Mouse (Mus musculus) liver, embryonic 11.5 days (tissue): ENCODE measurements around the gene Hmgcr. TPM values are rescaled to one million over a fixed set of nuclear protein-coding genes. Genes with fewer than 3 reads are reported as not detected.

Experiments used
- ATAC-seq: fragments of 200-750 bp; cut with Nextera tagmentation; replicated peaks from 2 replicates; pipeline ENCODE4 v1.8.0; 2017; ENCODE audit warnings: moderate number of reproducible peaks, mild to moderate bottlenecking, moderate TSS enrichment, moderate library complexity; ENCODE audit not compliant: low FRiP score
- DNase-seq: peaks from one replicate; pipeline ENCODE4 v3.0.0-alpha.2; 2017; ENCODE audit warnings: low spot score
- H3K27ac ChIP-seq: fragments of 300-500 bp; sonication (generic); 2 replicates; pipeline ENCODE4 v1.5.1; 2014; ENCODE audit warnings: mild to moderate bottlenecking, low read depth, low read length, control low read depth
- H3K27me3 ChIP-seq: fragments of 300-500 bp; sonication (generic); replicated peaks from 2 replicates; pipeline ENCODE4 v1.6.1; 2014; ENCODE audit warnings: low read length, mixed read lengths; ENCODE audit not compliant: control insufficient read depth, insufficient read depth
- H3K36me3 ChIP-seq: fragments of 300-500 bp; sonication (generic); 2 replicates; pipeline ENCODE4 v1.6.1; 2014; ENCODE audit warnings: mild to moderate bottlenecking, low read length, moderate library complexity, mixed read lengths; ENCODE audit not compliant: control insufficient read depth, insufficient read depth
- H3K4me1 ChIP-seq: fragments of 300-500 bp; sonication (generic); replicated peaks from 2 replicates; pipeline ENCODE4 v1.6.1; 2014; ENCODE audit warnings: low read length, mixed read lengths; ENCODE audit not compliant: control insufficient read depth, insufficient read depth
- H3K4me2 ChIP-seq: fragments of 300-500 bp; sonication (generic); 2 replicates; pipeline ENCODE4 v1.6.1; 2014; ENCODE audit warnings: mild to moderate bottlenecking, control low read depth, moderate library complexity
- H3K4me3 ChIP-seq: fragments of 300-500 bp; sonication (generic); 2 replicates; pipeline ENCODE4 v1.5.1; 2014; ENCODE audit warnings: low read depth, low read length, control low read depth
- H3K9ac ChIP-seq: fragments of 300-500 bp; sonication (generic); 2 replicates; pipeline ENCODE4 v1.6.1; 2014; ENCODE audit warnings: low read depth, low read length, control low read depth
- H3K9me3 ChIP-seq: fragments of 300-500 bp; sonication (generic); 2 replicates; pipeline ENCODE4 v1.6.1; 2016; ENCODE audit warnings: low read length, inconsistent platforms, mixed read lengths; ENCODE audit not compliant: control insufficient read depth
- WGBS: fragments of 180-500 bp; shearing (Covaris S2); extraction: QIAGEN DNeasy Blood & Tissue Kit; methylation state at CpG from one replicate; pipeline ENCODE4 v1.1.7; 2014; 5-methylcytosine and 5-hydroxymethylcytosine counted together
- polyA plus RNA-seq: library from polyadenylated mRNA; unstranded; fragments of >200 nt; fragmentation: Nextera tagmentation; extraction: Ambion mirVana; gene quantifications from 2 replicates; pipeline ENCODE4 v1.2.1, GENCODE M21; 2014

The Hmgcr gene
- polyA plus RNA-seq, result 94.7 and 112 TPM in 2 replicates

GRCm38 (mm10) chr13:96670406-96671077 lies at the start of gene Hmgcr:
Gene Hmgcr, minus strand, starts transcription at chr13:96670936.
- peak within 1 kb of the TSS; percentile 98 for H3K9ac ChIP-seq
- peaks cover 21% of the 10 kb centered on the region for H3K4me1 ChIP-seq
- under 1% methylated on average over 70 of the region's 70 CpGs for WGBS
- H3K27me3 ChIP-seq, result no peaks in the 10 kb centered on the region
- peak within 1 kb of the TSS; percentile 99 for H3K4me3 ChIP-seq
- DNase-seq (peak; percentile 91), ATAC-seq (peak; percentile 100)
- peak within 1 kb of the TSS; percentile 93 for H3K27ac ChIP-seq
- peaks cover 12% of the 10 kb centered on the region for H3K36me3 ChIP-seq
- H3K9me3 ChIP-seq, result no peaks in the 10 kb centered on the region
- peak within 1 kb of the TSS; percentile 70 for H3K4me2 ChIP-seq

GRCm38 (mm10) chr13:96720003-96720402 lies 49.3 kb upstream of the Hmgcr start:
- Histone ChIP-seq H3K27ac (no peak overlapping the region), H3K9me3 (no peaks in the 10 kb centered on the region), H3K36me3 (no peaks in the 10 kb centered on the region), H3K9ac (no peak overlapping the region), H3K4me3 (no peak overlapping the region), H3K4me2 (no peak overlapping the region), H3K27me3 (no peaks in the 10 kb centered on the region), H3K4me1 (no peaks in the 10 kb centered on the region)
- ATAC-seq, result no peak
- no peak for DNase-seq
- WGBS, result 59% methylated on average over 2 of the region's 2 CpGs

- H3K9me3 ChIP-seq, result no peaks in the 10 kb centered on the region
- H3K9ac ChIP-seq, result no peak overlapping the region
- H3K4me2 ChIP-seq, result no peak overlapping the region
- no peaks in the 10 kb centered on the region for H3K36me3 ChIP-seq
- no peak for ATAC-seq
- H3K27me3 ChIP-seq, result no peaks in the 10 kb centered on the region
- WGBS, result 67% methylated on average over 1 of the region's 1 CpGs
- H3K27ac ChIP-seq, result no peak overlapping the region
- no peak for DNase-seq
- H3K4me3 ChIP-seq, result no peak overlapping the region
- no peaks in the 10 kb centered on the region for H3K4me1 ChIP-seq
Observed at GRCm38 (mm10) chr13:96717821-96718220, 47.1 kb upstream of the Hmgcr start.

- WGBS, result 93% methylated on average over 2 of the region's 2 CpGs
- no peak for DNase-seq
- Histone ChIP-seq H3K27ac (no peak overlapping the region), H3K9ac (no peak overlapping the region), H3K4me3 (no peak overlapping the region), H3K9me3 (no peaks in the 10 kb centered on the region), H3K36me3 (no peaks in the 10 kb centered on the region), H3K4me2 (no peak overlapping the region), H3K27me3 (no peaks in the 10 kb centered on the region), H3K4me1 (no peaks in the 10 kb centered on the region)
- ATAC-seq, result no peak
Observed at GRCm38 (mm10) chr13:96716311-96716710, 45.6 kb upstream of the Hmgcr start.

- H3K4me1 ChIP-seq, result 0 out of 2 replicates have a peak, but pooled peaks cover 4% of the 10 kb centered on the region
- ATAC-seq, result peak; percentile 99
- peak overlapping the region; percentile 56; the same call in 1 of the 2 replicates for H3K27ac ChIP-seq
- WGBS, result 54% methylated on average over 8 of the region's 8 CpGs
- H3K9me3 ChIP-seq, result no peaks in the 10 kb centered on the region
- no peaks in the 10 kb centered on the region for H3K27me3 ChIP-seq
- DNase-seq, result no peak
- no peaks in the 10 kb centered on the region for H3K36me3 ChIP-seq
- peak overlapping the region; percentile 32 for H3K4me2 ChIP-seq
- no peak overlapping the region for H3K9ac ChIP-seq
- H3K4me3 ChIP-seq, result no peak overlapping the region
Observed at GRCm38 (mm10) chr13:96709269-96710233, 38.8 kb upstream of the Hmgcr start.

- Histone ChIP-seq H3K36me3 (no peaks in the 10 kb centered on the region), H3K4me2 (no peak overlapping the region)
- WGBS, result 73% methylated on average over 9 of the region's 9 CpGs
Observed at GRCm38 (mm10) chr13:96702567-96703278, 32.0 kb upstream of the Hmgcr start.

GRCm38 (mm10) chr13:96697805-96698586 lies 27.3 kb upstream of the Hmgcr start:
- Histone ChIP-seq H3K9ac (no peak overlapping the region), H3K27me3 (no peaks in the 10 kb centered on the region), H3K36me3 (no peaks in the 10 kb centered on the region), H3K4me3 (peak overlapping the region; percentile 15; the same call in 1 of the 2 replicates), H3K4me2 (peak overlapping the region; percentile 41), H3K9me3 (no peaks in the 10 kb centered on the region), H3K27ac (peak overlapping the region; percentile 51), H3K4me1 (peaks cover 6% of the 10 kb centered on the region)
- 41% methylated on average over 8 of the region's 8 CpGs for WGBS
- DNase-seq (peak; percentile 57), ATAC-seq (peak; percentile 96)

More at GRCm38 (mm10) chr13:96702567-96703278, 32.0 kb upstream of the Hmgcr start:
- Histone ChIP-seq H3K4me3 (no peak overlapping the region), H3K4me1 (no peaks in the 10 kb centered on the region; the same call in 1 of the 2 replicates), H3K9ac (no peak overlapping the region), H3K9me3 (no peaks in the 10 kb centered on the region), H3K27ac (no peak overlapping the region), H3K27me3 (no peaks in the 10 kb centered on the region)
- ATAC-seq, result no peak
- DNase-seq, result no peak

GRCm38 (mm10) chr13:96695428-96695827 lies 24.7 kb upstream of the Hmgcr start:
- Histone ChIP-seq H3K9ac (no peak overlapping the region), H3K4me3 (no peak overlapping the region), H3K27me3 (no peaks in the 10 kb centered on the region), H3K36me3 (no peaks in the 10 kb centered on the region), H3K4me2 (no peak overlapping the region), H3K4me1 (peaks cover 6% of the 10 kb centered on the region), H3K9me3 (no peaks in the 10 kb centered on the region), H3K27ac (no peak overlapping the region)
- no peak for ATAC-seq
- no peak for DNase-seq
- 82% methylated on average over 2 of the region's 2 CpGs for WGBS
